In the genomic region with DNA sequence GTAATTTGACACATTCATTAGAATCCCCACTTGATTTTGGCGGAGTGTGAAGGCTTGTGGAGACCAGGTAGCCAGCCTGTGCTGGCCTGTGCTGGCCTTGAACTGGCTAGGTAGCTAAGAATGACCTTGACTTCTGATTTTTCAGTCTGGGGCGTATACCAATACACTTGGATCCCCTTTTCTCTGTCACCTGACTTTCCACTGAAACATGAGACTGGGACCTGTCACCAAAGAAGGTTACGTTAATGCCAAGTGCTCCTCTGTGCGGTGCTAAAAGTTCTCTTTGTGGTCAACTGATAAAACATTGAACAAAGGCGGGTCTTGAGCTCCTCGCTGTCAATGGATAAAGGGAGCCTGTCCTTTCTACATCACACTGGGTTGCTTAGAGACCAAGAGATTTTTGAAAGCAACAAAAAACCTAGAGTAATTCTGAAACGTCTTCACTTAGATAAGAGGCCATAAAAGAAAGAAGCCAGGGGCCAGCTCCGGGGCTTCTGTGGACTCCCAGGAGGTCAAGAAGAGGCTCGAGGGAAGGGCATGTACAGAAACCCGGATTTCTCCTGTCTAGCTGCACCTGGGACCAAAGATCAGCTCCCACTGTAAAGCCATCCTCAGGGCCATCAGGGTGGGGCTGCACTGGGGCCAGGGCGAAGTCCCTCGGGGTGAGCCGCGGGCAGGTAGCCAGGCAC, we compare ENCODE assay signal across 8 mouse cellular contexts.
DNase-seq lines count a peak whose midpoint lies in the region; ATAC-seq and TF ChIP-seq lines count a peak whose summit lies in the region.

No protein-coding gene starts in this region.

- no peak for TF ChIP-seq CTCF in left cerebral cortex, adult 2 months (IDR thresholded peaks at IDR 0.05)

- intact Hi-C loops in left cerebral cortex, adult 2 months (cut with DNase I): no loop called here
- intact Hi-C loops in gastrocnemius, postnatal 14 days (cut with DNase I; ENCODE audit: low total_unique reads): no loop called here

- H3K4me3 ChIP-seq in left cerebral cortex, adult 2 months: peak overlapping the region; percentile 40
- H3K4me3 ChIP-seq in forebrain, embryonic 14.5 days (ENCODE audit: low read depth, low read length): peak overlapping the region; percentile 25
- peak overlapping the region; percentile 30 for H3K4me3 ChIP-seq in midbrain, embryonic 14.5 days (replicated peaks; ENCODE audit: low read depth, low read length)

- DNase-seq in left cerebral cortex, adult 2 months (ENCODE audit: extremely low spot score in 1 of 2, low spot score in 2 of 2): no peak
- DNase-seq in left cerebral cortex, adult 18-20 months (ENCODE audit: low spot score in 2 of 2): no peak
- peak; percentile 11 for DNase-seq in forebrain, embryonic 14.5 days (ENCODE audit: low spot score)
- peak; percentile 22 to 52 for DNase-seq in kidney, adult 8-10 months
- DNase-seq in midbrain, embryonic 14.5 days: peak; percentile 40
- no peak for DNase-seq in cerebellum, postnatal 36 days
- DNase-seq in gastrocnemius, postnatal 14 days: no peak
- DNase-seq in layer of hippocampus, postnatal 10 days (ENCODE audit: low spot score in 2 of 2): no peak

- no peaks in the 10 kb centered on the region for H3K36me3 ChIP-seq in forebrain, embryonic 14.5 days (ENCODE audit: control insufficient read depth, insufficient read depth, low read length)
- no peaks in the 10 kb centered on the region for H3K36me3 ChIP-seq in midbrain, embryonic 14.5 days (ENCODE audit: control insufficient read depth, insufficient read depth, low read length)

- H3K4me2 ChIP-seq in forebrain, embryonic 14.5 days (ENCODE audit: low read length): peak overlapping the region; percentile 60
- peak overlapping the region; percentile 66 for H3K4me2 ChIP-seq in midbrain, embryonic 14.5 days (ENCODE audit: low read length)

- ATAC-seq in forebrain, embryonic 14.5 days: no peak
- ATAC-seq in midbrain, embryonic 14.5 days (ENCODE audit: low FRiP score, low TSS enrichment): no peak

- H3K9me3 ChIP-seq in forebrain, embryonic 14.5 days (replicated peaks; ENCODE audit: control insufficient read depth, low read length): no peaks in the 10 kb centered on the region
- H3K9me3 ChIP-seq in midbrain, embryonic 14.5 days (ENCODE audit: control insufficient read depth, low read length): no peaks in the 10 kb centered on the region

- H3K27me3 ChIP-seq in forebrain, embryonic 14.5 days (replicated peaks; ENCODE audit: control insufficient read depth, insufficient read depth, low read length): 0 out of 2 replicates have a peak, but pooled peaks cover 2% of the 10 kb centered on the region
- H3K27me3 ChIP-seq in midbrain, embryonic 14.5 days (ENCODE audit: control insufficient read depth, insufficient read depth, low read length): no peaks in the 10 kb centered on the region

- 17% methylated on average over 14 of the region's 14 CpGs for WGBS in forebrain, embryonic 14.5 days
- whole genome bisulfite sequencing in midbrain, embryonic 14.5 days: 12% methylated on average over 14 of the region's 14 CpGs

- H3K27ac ChIP-seq in left cerebral cortex, adult 2 months: peak overlapping the region; percentile 40
- no peak overlapping the region for H3K27ac ChIP-seq in forebrain, embryonic 14.5 days (ENCODE audit: low read depth, low read length)
- H3K27ac ChIP-seq in midbrain, embryonic 14.5 days (replicated peaks; ENCODE audit: low read depth, low read length): no peak overlapping the region

- H3K4me1 ChIP-seq in forebrain, embryonic 14.5 days (ENCODE audit: control insufficient read depth, insufficient read depth, low read length): peaks cover 16% of the 10 kb centered on the region
- peaks cover 19% of the 10 kb centered on the region for H3K4me1 ChIP-seq in midbrain, embryonic 14.5 days (ENCODE audit: control insufficient read depth, insufficient read depth, low read length)

- H3K9ac ChIP-seq in forebrain, embryonic 14.5 days (ENCODE audit: low read length): peak overlapping the region; percentile 50
- H3K9ac ChIP-seq in midbrain, embryonic 14.5 days (replicated peaks; ENCODE audit: low read length): peak overlapping the region; percentile 58

Comparison
In these comparisons a context has a peak if more than half of its experiments do, and no peak if none do; other contexts are left out.
1. DNase-seq: peak in forebrain, embryonic 14.5 days (single experiment), kidney, adult 8-10 months (2 of 2) and midbrain, embryonic 14.5 days (single experiment); none in left cerebral cortex, adult 2 months (0 of 2), left cerebral cortex, adult 18-20 months (0 of 2), cerebellum, postnatal 36 days (0 of 2), gastrocnemius, postnatal 14 days (single experiment) and layer of hippocampus, postnatal 10 days (0 of 2).
2. Peak in every context shown above with its lines, with median percentiles within 50 percentile points of each other: H3K4me3 ChIP-seq.